Mouse (Mus musculus) layer of hippocampus, adult 18-20 months (tissue): ENCODE results near the gene Gfi1. TPM values are rescaled to one million over a fixed set of nuclear protein-coding genes. Genes with fewer than 3 reads are reported as not detected.

Source experiments
- DNase-seq, 2 experiments: peaks; one replicate each; pipeline ENCODE4 v3.0.0; 2022; ENCODE audit warnings: low spot score in 2 of 2
- total RNA-seq, 2 experiments: library from RNA; stranded (reverse); gene quantifications; 2 replicates each; pipeline ENCODE4 v1.2.3; 2021

Gfi1 gene
- total RNA-seq, 2 experiments from 2014 or later = not detected

DNA sequence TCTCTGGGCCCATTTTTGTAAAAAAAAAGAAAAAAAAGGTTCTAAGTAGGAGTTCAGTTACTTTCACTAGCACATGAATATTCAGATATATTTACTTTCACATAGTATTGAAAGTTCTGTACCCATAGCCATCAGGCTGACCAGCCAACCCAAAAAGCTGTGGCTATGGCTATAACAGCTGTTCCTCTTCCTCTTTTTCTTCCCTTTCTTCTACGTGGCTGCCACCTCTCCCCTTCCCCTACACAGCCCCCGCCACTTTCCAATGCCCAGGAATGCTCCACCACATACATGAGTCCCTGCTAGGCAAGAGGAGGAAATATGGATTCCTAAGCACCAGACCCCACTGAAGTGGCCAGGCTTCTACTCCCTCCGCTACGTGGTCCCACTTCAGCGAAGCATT is 44.5 kb downstream of the Gfi1 start:
- no peak for DNase-seq

DNA sequence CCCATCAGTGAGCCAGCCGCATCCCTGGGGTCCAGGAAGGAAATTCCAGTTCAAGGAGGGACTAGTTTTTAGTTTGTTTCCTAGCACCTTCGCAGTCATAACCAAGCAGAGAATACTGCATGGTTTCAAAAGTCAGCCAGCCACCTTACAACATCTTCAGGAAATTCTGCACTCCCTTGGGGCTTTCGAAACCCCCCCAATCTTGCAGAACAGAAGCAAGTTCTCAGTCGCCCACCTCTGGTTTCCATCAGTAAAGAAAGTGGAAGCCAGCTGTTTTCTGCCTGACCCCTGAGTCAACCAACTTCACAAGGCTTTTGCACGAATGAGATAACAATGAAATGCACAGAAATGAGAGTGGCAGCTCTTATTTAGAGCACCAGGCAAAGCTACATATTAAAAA is 47.4 kb downstream of the Gfi1 start:
- DNase-seq = no peak

Other genes starting within 250 kb of the Gfi1 start
- under 1 TPM; 0.18 to 0.20 TPM for gene Gm42669, start 218.4 kb downstream of the Gfi1 start, total RNA-seq
- gene 1700028K03Rik, start 191.3 kb downstream of the Gfi1 start, total RNA-seq = under 1 TPM; 0.28 to 0.54 TPM
- gene Rpap2, start 128.7 kb downstream of the Gfi1 start, total RNA-seq = 10 to 100 TPM; 22.4 to 24.9 TPM
- gene Glmn, start 128.1 kb downstream of the Gfi1 start, total RNA-seq = 10 to 100 TPM; 13.2 to 14.6 TPM
- gene Ube2d2b, start 104.1 kb upstream of the Gfi1 start, total RNA-seq = not detected
- 10 to 100 TPM; 62.7 to 65.5 TPM for gene Evi5, start 149.1 kb upstream of the Gfi1 start, total RNA-seq
- gene Rpl5, start 174.5 kb upstream of the Gfi1 start, total RNA-seq = 10 to 100 TPM; 59.0 to 59.2 TPM